In genomic region chr8:78584863-78585262, GRCm38 (mm10) we compare ENCODE assay signal across 13 mouse cellular contexts.
DNase-seq lines count a peak whose midpoint lies in the region; ATAC-seq and TF ChIP-seq lines count a peak whose summit lies in the region.
"Had no signal": no experiment of that assay in that cellular context is flagged by ENCODE, and none has a peak within 500 bp of the region (broad histone marks: within the 10 kb centered on the region; RNA-seq: fewer than 3 reads in every experiment).

No protein-coding gene starts in this region.

- no peak overlapping the region for H3K4me3 ChIP-seq in gastrocnemius, adult 2 months
- H3K4me3 ChIP-seq in embryonic facial prominence, embryonic 14.5 days (ENCODE audit: low read depth, low read length), result no peak overlapping the region
- no peak overlapping the region for H3K4me3 ChIP-seq in layer of hippocampus, adult 2 months
- H3K4me3 ChIP-seq: erythroblast, embryonic 14.5 days; liver, embryonic 13.5 days; midbrain, embryonic 12.5 days; stomach, embryonic 15.5 days had no signal

- H3K9me3 ChIP-seq in embryonic facial prominence, embryonic 14.5 days (ENCODE audit: control insufficient read depth, low read length), result no peaks in the 10 kb centered on the region
- H3K9me3 ChIP-seq: liver, embryonic 13.5 days; midbrain, embryonic 12.5 days; stomach, embryonic 15.5 days had no signal

- no peak for DNase-seq in gastrocnemius, adult 2 months
- no peak for DNase-seq in gastrocnemius, adult 18-20 months (ENCODE audit: low spot score)
- peak; percentile 75 for DNase-seq in 3T3-L1 (ENCODE audit: low read depth, low spot score)
- DNase-seq in embryonic facial prominence, embryonic 14.5 days (ENCODE audit: low spot score), result peak; percentile 35
- DNase-seq in heart, postnatal 4 days, result peak; percentile 25
- no peak for DNase-seq in layer of hippocampus, adult 18-20 months (ENCODE audit: low spot score in 2 of 2)
- no peak for DNase-seq in layer of hippocampus, postnatal 36 days
- no peak for DNase-seq in layer of hippocampus, adult 2 months (ENCODE audit: low spot score in 2 of 2)
- DNase-seq: cerebellum, adult 9-10 months; liver, embryonic 13.5 days had no signal

- H3K4me1 ChIP-seq in embryonic facial prominence, embryonic 14.5 days (ENCODE audit: control insufficient read depth, insufficient read depth, low read length), result no peaks in the 10 kb centered on the region
- H3K4me1 ChIP-seq: liver, embryonic 13.5 days had no signal

- H3K9ac ChIP-seq in embryonic facial prominence, embryonic 14.5 days (ENCODE audit: low read depth, low read length), result no peak overlapping the region
- H3K9ac ChIP-seq: liver, embryonic 13.5 days; midbrain, embryonic 12.5 days; stomach, embryonic 15.5 days had no signal

- ATAC-seq in embryonic facial prominence, embryonic 14.5 days (ENCODE audit: low read depth), result no peak; the same call in 1 of the 2 replicates

- intact Hi-C loops in gastrocnemius, adult 2 months (cut with DNase I), result no loop called here

- peak overlapping the region; percentile 49 for H3K27ac ChIP-seq in gastrocnemius, adult 2 months
- H3K27ac ChIP-seq in embryonic facial prominence, embryonic 14.5 days (replicated peaks; ENCODE audit: low read depth, low read length), result no peak overlapping the region
- H3K27ac ChIP-seq in layer of hippocampus, adult 2 months, result no peak overlapping the region
- H3K27ac ChIP-seq: liver, embryonic 13.5 days; midbrain, embryonic 12.5 days; stomach, embryonic 15.5 days had no signal

- no peaks in the 10 kb centered on the region for H3K27me3 ChIP-seq in embryonic facial prominence, embryonic 14.5 days (replicated peaks; ENCODE audit: control insufficient read depth, insufficient read depth, low read length)
- H3K27me3 ChIP-seq: liver, embryonic 13.5 days; midbrain, embryonic 12.5 days; stomach, embryonic 15.5 days had no signal

- H3K4me2 ChIP-seq in embryonic facial prominence, embryonic 14.5 days (ENCODE audit: low read depth, low read length), result no peak overlapping the region
- H3K4me2 ChIP-seq: liver, embryonic 13.5 days; midbrain, embryonic 12.5 days; stomach, embryonic 15.5 days had no signal

- no peaks in the 10 kb centered on the region for H3K36me3 ChIP-seq in embryonic facial prominence, embryonic 14.5 days (ENCODE audit: control insufficient read depth, insufficient read depth, low read length)
- H3K36me3 ChIP-seq: stomach, embryonic 15.5 days had no signal

- no peak for TF ChIP-seq CTCF in gastrocnemius, adult 2 months (IDR thresholded peaks at IDR 0.05)
- TF ChIP-seq CTCF in layer of hippocampus, adult 2 months (conservative IDR thresholded peaks at IDR 0.05), result no peak

- 54% methylated on average over 3 of the region's 3 CpGs for WGBS in embryonic facial prominence, embryonic 14.5 days

Comparison
In these comparisons a context has a peak if more than half of its experiments do, and no peak if none do; other contexts are left out.
1. DNase-seq: peak in 3T3-L1 (single experiment), embryonic facial prominence, embryonic 14.5 days (single experiment) and heart, postnatal 4 days (single experiment); none in gastrocnemius, adult 2 months (single experiment), gastrocnemius, adult 18-20 months (single experiment), layer of hippocampus, adult 18-20 months (0 of 2), layer of hippocampus, postnatal 36 days (0 of 2) and layer of hippocampus, adult 2 months (0 of 2).